Mouse (Mus musculus) Muller cell, postnatal 12 days (primary cell): ENCODE results near the gene Tas2r135.

Source experiments
- DNase-seq: peaks from one replicate; pipeline ENCODE4 v3.0.0-alpha.2; 2015; ENCODE audit errors: inconsistent ontology term

The Tas2r135 gene

DNA sequence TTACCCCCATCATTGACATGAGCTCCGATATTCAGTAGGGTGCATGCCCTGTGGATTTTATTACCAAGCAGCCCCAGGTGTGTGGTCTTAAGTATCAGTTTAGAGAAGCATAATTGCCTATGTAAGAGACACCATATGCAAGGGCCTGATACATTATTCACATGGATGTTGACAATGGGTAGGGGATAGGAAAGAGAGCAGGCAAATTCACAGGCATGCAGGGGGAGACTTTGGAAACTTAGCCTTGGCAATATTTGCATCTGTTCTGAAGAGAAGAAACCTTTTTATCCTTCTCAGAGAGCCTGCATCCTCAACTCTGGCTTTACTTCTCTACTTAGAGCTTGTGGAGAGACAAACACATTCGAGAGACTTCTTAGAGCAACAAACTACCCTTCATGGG lies at the start of gene Tas2r135:
Tas2r135 (plus strand) TSS at position 301 of the 400 bp plus-strand sequence.
- DNase-seq = no peak

DNA sequence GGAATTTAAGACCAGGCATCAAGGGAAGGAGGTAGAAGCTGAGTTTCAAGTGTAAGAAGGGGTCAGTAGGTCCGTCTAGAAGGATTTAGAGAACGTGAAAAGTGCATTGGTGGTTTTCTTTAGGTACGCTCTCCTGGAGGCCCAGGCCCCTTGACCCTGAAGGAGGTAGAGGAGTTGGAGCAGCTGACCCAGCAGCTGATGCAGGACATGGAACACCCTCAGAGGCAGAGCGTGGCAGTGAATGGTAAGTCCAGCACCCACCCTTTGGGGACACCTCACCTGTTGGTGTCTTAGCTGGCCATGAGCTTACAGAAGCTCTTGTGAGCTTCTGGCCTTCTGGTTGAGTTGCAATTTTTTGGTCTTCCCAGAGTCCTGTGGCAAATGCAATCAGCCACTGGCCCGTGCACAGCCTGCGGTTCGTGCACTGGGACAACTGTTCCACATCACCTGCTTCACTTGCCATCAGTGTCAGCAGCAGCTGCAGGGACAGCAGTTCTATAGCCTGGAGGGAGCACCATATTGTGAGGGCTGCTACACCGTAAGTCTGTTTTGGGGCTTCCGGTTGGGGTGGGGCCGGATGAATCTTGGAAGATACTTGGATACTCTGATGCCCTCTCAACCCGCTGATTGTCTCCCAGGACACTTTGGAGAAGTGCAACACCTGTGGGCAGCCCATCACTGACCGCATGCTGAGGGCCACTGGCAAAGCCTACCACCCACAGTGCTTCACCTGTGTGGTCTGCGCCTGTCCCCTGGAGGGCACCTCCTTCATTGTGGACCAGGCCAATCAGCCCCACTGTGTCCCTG lies 49.2 kb upstream of the Tas2r135 start:
- DNase-seq = no peak

DNA sequence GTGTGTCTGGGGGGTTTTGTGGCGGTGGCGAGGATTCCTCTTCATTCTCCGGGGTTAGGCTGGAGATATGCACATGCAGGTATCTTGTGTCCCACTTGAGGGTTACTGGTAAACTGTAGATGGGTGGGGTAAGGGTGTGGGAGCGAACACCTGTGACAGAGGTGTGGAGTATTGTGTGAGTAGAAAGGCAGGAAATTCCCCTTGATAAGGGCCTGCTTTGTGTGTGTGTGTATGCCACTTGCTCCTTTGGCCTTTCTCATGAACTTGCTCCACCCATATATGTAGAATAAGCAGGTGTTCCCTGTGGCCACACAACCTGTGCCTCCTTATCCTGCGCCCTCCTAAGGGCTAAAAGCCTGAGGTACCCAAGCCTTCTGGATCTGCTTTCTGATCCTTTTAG lies 48.3 kb upstream of the Tas2r135 start:
- DNase-seq = no peak

DNA sequence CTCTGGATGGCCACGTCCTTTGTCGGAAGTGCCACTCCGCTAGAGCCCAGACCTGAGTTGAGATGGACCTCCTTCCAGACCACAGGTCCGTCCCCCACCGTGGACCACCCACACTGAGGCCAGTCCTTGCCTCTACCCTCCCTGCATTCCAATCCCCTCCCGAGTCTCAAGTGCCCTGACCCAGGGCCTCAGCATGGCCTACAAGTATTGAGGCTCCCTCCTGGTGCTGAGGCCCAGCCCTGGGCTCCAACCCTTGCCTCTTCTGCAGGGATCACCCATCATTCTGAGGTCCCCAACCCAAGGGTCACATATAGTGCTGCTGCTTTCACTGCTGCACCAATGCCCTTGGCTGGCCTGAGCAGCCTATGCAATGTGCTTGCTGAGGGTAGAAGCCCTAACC lies 47.3 kb upstream of the Tas2r135 start:
- DNase-seq = no peak

DNA sequence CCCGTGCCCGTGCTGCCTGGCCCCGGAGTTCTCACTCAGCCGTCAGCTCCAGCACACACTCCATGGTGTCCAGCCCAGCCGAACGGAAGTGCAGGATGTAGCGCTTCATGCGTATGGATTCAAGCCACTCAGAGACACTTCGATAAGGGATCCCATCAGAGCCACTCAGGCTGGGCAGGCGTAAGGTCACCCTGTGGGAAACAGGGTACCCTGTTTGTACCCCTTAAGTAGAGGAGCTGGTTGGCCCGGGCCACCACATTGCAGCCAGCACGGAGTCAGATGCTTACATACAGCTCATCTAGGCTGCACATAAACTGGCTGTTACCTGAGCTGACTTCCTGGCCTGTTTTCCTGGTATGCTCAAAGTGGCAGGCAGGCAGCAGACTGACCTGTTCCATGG lies 46.3 kb upstream of the Tas2r135 start:
- DNase-seq = no peak

DNA sequence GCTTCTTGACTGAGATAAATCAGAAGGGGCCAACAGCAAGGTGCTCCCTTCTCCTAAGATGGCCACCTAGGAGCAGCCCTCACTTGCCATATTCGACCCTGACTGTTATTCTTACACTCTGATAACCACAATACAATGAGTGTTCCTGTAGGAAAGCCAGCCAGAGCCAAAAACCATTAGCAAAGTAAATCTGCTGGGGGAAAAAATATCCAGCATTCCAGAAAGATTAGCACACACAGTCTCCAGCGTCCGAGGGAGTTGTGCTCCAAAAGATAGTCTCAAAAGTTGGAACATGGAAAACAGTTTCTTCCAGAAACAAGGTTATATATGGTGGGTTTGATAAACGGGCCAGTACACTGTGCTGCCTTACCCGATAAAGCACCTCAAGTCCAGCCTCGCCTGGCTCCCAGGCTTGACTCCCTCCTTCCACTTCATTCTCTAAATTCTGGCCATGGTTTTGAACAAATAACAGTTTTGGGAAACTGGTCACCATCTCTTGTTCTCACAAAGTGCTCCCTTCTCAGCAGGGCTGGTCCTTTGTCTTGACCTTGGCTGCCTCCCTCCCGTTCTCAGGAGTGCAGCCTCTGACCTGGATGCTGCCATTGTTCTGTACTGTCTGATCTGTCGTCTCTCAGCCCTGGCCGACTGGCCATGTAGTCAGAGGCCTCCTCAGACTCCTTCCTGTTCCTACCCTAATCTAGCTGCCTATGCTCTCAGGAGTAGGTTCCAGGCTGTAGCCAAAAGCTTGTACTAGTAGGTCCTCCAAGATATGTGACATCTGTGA lies 45.7 kb upstream of the Tas2r135 start:
- peak; percentile 62 for DNase-seq

DNA sequence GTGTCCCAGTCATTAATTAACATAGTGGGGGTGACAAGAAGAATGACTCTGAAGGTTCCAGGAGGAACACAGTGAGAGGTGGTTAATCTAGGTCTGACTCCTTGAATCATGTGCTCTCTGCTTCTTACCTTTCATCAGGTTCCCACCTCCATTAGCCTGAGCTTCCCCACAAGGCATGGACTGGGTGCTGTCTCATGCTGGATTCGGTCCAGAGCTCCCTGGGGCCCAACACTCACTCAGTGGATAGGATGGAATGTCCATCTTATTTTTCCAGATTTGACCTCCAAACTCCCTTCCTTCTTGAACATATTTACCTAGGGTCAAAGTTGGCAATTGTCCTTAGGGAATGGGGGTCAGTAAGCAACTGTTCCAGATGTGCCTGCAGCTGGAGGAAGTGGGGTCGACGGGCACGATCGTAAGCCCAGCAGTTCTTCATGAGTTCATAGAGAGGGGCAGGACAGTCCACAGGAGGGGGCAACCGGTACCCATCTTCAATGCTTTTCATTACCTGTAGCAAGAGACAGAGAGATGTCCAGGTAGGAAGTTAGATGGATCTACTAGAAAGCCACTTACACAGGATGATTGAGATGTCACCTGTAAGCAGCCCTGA lies 44.9 kb upstream of the Tas2r135 start:
- DNase-seq = no peak

DNA sequence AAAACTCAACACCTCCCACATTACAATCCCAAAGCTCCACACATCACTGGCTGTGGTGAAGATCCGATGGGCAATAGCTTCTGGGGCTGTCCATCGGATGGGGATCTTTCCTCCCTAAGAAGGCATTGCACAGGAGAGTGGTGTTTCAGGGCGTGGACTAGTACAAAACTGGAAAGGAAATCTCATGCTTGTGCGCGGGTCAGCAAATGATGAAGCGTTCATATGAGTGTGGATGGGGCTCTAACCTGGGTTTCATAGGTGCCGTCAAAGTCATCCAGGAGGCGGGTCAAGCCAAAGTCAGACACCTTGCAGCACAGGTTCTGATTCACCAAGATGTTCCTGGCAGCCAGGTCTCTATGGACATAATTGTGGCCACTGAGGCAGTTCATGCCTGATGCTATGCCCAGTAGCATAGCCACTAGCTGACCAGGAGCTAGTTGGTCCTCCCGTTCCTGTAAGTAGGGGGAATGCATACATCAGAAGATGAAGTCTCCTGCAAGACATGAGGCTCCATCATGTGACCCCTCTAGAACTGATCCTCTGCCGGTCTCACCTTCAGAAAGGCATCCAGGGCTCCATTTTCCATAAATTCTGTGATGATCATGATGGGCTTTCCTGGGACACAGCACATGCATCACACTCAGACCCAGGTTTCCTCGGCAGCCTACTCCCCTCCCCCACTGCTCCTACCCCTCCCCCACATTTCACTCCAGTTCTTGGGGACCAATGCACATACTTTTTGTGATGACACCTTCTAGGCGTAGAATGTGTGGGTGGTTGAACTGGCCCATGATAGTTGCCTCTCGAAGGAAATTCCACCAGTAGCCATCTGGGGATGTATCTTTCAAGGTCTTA lies 44.0 kb upstream of the Tas2r135 start:
- no peak for DNase-seq

DNA sequence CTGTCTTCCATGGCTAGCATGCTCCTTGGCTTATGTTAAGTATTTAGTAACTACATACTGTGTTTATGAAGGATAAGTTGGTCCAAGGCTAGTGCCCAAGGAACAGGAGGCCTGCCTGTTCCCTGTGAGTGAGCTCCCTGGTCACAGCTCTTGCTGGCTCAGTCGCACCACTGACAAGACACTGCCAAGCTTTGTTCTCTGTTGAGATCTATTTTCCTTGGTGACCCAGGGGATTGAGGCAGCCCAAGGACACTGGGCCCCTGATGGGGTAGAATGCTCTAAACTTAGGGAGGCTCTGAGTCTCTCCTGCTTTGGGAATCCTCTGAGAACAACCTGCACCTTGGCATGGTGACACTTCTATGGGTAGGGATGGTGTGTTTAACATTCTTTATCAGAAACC lies 43.2 kb upstream of the Tas2r135 start:
- peak; percentile 50 for DNase-seq

DNA sequence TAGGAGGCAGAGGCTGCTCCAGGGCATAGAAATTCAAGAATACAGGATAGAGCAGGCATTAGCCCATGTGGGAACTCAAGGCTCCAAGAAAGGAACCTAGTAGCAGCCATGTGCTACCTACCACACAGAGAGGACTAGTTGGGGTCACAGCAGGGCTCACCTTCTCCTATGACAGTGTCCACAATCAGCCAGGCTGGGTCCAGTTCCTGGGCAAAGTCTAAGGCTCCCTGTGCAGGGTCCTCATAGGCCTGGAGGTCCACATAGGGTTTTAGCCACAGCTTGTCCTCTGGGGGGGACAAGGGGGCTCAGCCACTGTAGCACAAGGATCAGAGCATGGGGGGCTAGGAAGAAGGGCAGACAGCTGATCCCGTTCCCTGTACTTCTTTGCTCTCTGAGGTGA lies 42.7 kb upstream of the Tas2r135 start:
- DNase-seq = no peak

DNA sequence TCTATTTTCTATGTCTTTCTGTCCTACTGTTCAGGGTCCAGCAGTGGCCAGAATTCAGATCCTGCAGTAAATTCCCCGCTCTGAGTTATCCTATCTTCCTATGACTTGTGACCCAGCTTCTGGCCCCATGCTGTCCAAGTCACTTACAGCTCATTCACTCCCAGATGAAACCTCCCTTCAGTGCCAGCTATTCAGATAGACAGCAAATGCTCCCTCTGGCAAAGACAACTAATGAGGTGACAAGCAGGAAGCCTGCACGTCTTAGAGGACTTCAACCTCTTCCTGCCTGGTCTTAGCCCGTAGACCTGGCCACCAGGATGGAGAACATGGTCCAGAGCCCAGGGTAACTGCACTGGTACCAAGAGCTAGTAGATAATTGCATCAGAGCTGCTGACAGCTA lies 42.3 kb upstream of the Tas2r135 start:
- DNase-seq = no peak

DNA sequence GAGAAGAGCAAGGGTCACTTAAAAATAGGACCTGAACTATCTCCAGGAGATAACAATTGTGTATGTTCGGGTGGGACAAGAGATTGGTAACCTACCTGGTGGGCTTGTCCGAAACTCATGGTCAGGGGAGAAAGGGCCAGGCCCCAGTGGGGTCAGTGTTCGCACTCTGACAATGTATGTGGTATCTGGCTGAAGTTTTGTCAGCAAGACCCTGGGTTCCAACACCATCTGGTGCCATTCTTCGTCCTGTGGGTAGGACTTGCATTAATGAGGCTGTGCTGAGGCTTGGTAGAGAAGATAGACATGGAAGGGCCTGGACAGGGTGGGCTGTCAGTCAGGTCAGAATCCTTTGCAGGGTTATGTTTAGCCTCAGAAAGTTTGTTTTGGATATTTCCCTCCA lies 41.2 kb upstream of the Tas2r135 start:
- no peak for DNase-seq

DNA sequence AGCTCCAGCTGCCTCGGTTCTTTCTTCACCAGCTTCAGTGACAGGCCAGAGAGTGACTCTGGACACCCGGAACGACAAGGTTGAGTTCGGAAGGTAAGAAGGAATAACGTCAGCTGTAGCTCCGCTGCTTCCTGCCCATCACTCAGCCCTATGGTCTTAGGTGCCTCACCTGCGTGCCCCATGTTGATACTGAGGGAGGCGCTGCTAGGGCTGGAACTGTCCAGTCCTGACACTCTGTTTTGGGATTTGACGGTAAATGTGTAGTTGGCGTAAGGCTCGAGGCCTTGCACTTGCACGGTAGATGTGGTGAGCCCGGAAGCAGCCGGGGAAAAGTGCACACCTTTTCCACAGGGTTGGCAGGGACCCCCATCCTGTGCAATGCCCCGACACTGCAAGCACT lies 40.6 kb upstream of the Tas2r135 start:
- DNase-seq = no peak

DNA sequence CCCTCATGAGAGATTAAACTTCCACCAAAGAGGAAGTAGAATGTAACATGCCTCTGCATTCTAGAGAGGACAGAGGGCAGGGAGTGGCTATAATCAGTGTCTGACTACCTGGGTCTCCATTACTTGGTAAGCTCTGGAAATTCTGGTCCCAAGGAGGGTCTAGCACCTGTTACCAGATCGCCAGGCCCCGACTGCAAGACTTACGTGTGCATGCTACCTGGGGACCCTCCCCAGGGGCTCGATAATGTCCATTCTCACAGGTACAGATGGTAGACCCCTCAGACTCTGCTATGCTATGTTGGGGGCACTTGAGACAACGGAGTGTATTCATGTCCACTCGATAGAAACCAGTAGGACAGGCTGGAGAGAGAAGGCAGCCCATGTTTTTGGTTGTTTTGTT lies 40.0 kb upstream of the Tas2r135 start:
- no peak for DNase-seq

DNA sequence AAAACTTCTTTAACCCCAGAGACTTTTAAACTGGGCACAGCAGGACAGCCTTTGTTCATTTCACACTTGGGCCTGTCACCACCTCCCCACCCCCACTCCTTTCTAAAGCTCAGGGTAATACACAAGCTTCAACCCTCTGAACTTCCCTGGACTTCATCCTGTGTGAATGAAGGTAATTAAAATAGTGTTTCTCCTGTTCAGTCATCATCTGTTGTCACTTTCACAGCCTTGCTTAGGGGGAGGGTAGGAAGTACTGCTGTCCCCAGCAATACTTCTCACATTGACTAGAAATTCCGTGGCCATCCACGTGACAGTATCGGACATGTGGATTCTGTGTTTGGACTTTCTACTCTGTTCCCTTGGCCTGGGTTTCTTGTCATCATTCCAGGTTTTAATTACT lies 35.4 kb upstream of the Tas2r135 start:
- DNase-seq = no peak

DNA sequence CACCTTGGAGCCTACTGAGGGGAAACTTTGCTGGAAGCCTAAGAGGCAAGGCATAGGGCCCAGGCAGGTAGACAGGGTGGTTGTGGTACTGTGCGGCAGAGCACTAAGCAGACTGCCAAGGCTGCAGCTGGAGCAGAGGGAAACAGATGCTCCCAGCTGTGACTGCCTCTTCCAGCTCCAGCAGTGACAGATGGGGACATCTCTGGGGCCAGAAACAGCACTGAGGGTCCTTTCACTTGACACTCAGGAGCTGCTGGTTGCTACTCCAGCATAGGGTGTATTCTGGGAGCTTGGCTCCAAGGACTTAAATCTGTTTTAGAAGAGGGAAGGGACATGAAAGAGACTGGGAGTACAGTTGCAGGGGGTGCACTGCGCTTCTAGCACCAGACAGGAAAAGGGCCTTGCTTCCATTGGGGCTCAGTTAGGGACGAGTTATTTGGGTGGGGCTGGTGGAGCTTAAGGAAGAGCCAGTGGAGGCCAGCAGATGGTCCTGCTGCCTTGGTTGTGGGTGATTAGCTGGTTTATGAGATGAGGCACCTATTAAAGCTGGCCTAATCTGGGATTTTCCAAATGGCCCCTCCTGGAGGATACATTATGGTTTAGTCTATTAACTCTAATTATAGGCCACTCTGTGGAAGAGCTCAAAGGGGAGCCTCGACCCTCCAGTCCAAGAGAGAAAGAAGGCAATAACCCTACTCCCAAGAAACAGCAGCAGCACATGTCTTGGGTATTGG lies 34.4 kb upstream of the Tas2r135 start:
- DNase-seq = no peak

DNA sequence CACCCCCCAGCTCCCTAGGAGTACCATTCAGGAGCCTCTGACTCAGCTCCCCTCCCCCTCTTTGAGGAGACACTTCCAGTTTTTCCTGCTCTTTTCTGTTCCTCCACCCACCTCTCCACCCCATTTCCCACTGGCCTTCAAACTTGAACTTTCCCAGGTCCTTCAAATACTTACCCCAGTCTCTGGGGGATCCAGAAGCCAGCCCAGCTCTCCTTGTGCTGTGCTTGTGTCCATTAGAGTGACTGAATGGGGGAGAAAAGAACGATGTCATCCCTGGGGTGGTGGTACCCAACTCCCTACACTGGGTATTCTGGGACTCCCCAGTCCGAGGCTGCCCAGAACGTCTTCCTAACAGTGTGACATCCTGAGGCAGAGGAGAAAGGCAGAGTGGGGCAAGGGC lies 33.2 kb upstream of the Tas2r135 start:
- DNase-seq = no peak

DNA sequence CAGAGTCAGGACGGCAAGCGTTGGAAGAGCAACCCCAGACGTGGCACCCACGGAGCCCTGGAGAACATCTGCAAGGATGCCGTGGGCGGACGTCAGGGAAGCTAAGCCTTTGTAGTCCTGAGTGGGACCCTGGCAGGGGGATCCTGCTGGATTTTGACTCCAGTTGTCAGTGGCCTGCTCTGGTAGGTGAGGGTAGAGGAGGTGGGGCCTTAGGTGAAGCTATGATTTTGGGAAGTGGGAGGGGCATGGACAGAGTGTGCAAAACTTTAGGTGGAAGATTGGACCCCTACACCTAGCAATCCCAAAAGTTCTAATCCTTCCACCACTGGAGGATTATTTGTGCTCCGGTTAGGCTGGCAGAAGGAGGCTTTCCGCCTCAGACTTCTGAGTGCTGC lies 32.8 kb upstream of the Tas2r135 start:
- DNase-seq = no peak

DNA sequence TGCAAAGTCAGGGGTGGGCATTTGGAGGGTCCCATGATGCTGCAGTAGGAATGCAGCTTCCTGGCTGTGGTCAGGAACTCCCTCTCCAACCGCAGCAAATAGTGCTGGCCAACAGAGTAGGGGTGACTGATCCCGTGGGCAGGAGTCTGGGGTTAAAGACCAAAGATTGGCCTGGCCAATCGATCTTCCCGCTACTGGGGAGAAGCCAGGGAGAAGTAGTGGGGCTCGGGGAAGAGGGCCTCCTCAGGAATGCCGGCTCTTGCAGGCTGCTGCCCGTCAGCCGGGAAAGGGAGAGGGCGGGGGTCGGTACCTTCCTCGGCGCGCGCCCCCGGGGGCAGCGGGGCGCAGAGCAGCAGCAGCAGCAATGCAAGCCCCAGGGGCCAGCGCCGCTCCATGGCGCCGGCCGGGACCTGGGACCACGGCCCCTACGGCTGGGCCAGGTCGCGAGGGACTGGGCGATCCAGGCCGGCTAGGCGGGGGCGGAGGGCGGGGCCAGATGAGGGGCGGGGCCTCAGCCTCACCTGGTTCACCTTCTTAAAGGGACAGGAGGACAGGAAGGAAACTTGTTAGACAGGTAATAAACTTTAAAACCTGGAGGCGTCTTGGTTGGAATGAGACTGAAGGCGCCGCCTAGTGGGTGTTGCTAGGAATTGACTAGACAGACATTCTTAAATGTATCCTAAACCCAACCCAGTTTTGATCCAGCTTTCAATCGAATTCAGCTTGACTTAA lies 32.3 kb upstream of the Tas2r135 start, which contains the start of gene Epha1:
Epha1 (minus strand) TSS at position 453 of the 732 bp plus-strand sequence.
- DNase-seq = no peak

DNA sequence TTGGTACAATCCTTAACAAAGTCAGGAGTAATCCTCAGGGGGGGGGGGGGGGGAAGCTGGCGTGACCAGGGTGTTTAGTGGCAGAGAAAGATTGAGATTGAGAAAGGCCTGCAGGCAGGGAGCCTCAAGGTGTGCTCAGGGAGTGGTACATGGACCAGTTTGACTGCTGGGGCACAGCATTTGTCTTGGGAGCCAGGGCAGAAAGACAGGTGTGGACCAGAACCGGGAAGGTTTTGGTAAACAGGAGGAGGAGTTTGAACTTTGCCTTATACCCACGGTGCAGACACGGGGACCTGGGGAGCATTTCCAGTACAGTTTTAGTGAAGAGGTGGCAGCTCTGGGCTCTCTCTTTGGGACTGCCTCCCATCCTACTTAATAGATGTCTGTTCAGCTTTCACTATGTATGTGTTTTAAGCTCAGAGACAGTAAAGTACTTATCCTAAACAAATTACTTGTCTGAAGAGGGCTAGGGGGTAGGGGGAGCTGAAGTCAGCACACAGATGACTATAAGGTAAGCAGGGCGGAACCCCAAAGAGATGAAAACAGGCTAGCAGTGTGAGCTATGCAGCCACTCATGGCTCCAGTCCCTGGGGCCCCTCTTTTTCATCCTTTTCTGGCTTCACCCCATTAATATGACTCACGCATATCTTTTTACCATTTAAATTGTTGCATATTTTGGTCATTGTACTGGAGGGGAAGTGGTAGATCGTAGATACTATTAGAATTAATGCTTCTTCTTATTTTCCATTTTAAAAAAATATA lies 31.4 kb upstream of the Tas2r135 start:
- no peak for DNase-seq
